In genomic region chr9:120516720-120517119, GRCm38 (mm10) we compare ENCODE assay signal across 24 mouse cellular contexts. TPM values are rescaled to one million over a fixed set of nuclear protein-coding genes. Genes with fewer than 3 reads are reported as not detected.
A peak's percentile ranks its signal among the peaks of the same experiment; 100 is the strongest.
DNase-seq lines count a peak whose midpoint lies in the region; ATAC-seq and TF ChIP-seq lines count a peak whose summit lies in the region.
"Had no signal": no experiment of that assay in that cellular context is flagged by ENCODE, and none has a peak within 500 bp of the region (broad histone marks: within the 10 kb centered on the region; RNA-seq: fewer than 3 reads in every experiment).

No protein-coding gene starts in this region.

- no peak overlapping the region for H3K27ac ChIP-seq in heart, embryonic 10.5 days
- H3K27ac ChIP-seq in layer of hippocampus, adult 2 months = no peak overlapping the region
- H3K27ac ChIP-seq: embryonic facial prominence, embryonic 12.5 days; forebrain, embryonic 12.5 days; hindbrain, embryonic 10.5 days; hindbrain, embryonic 14.5 days; intestine, embryonic 15.5 days had no signal

- H3K4me3 ChIP-seq in heart, embryonic 10.5 days = no peak overlapping the region
- H3K4me3 ChIP-seq in layer of hippocampus, adult 2 months = no peak overlapping the region
- H3K4me3 ChIP-seq: embryonic facial prominence, embryonic 12.5 days; forebrain, embryonic 12.5 days; hindbrain, embryonic 10.5 days; intestine, embryonic 15.5 days had no signal

- no peak for TF ChIP-seq CTCF in layer of hippocampus, adult 2 months (conservative IDR thresholded peaks at IDR 0.05)

- peak; percentile 22 for DNase-seq in heart, adult 8-10 months (ENCODE audit: low spot score)
- no peak for DNase-seq in heart, embryonic 10.5 days (ENCODE audit: low spot score)
- DNase-seq in kidney, postnatal 14 days = peak; percentile 20
- DNase-seq in kidney, postnatal 36 days = no peak
- peak; percentile 40 for DNase-seq in R1 (ENCODE audit: low read depth, low spot score)
- no peak for DNase-seq in layer of hippocampus, adult 2 months (ENCODE audit: low spot score in 2 of 2)
- DNase-seq in adrenal gland, adult 2 months = no peak
- DNase-seq: adrenal gland, adult 8-10 months; adrenal gland, postnatal 36 days; cerebellum, adult 2 months; cerebellum, postnatal 10 days; embryo, embryonic 11 days; gastrocnemius, postnatal 25 days; heart, postnatal 14 days had no signal

- H3K4me1 ChIP-seq in heart, embryonic 10.5 days = no peaks in the 10 kb centered on the region
- H3K4me1 ChIP-seq: embryonic facial prominence, embryonic 12.5 days; forebrain, embryonic 12.5 days; intestine, embryonic 15.5 days had no signal

- peak; percentile 27 to 39; a peak in 2 of 4 replicates for ATAC-seq in hematopoietic stem cell, adult 5-6 weeks (replicated peaks in 1 of 2; ENCODE audit: insufficient read depth in 1 of 2, low FRiP score in 2 of 2, low TSS enrichment in 1 of 2, low read depth in 1 of 2, poor library complexity in 2 of 2, severe bottlenecking in 2 of 2)
- ATAC-seq: forebrain, embryonic 16.5 days; intestine, embryonic 15.5 days; Patski had no signal

- no peaks in the 10 kb centered on the region for H3K27me3 ChIP-seq in heart, embryonic 10.5 days (ENCODE audit: insufficient read depth, poor library complexity, severe bottlenecking)
- H3K27me3 ChIP-seq: embryonic facial prominence, embryonic 12.5 days; forebrain, embryonic 12.5 days; intestine, embryonic 15.5 days; Patski had no signal

- H3K36me3 ChIP-seq in heart, embryonic 10.5 days = no peaks in the 10 kb centered on the region
- H3K36me3 ChIP-seq: embryonic facial prominence, embryonic 12.5 days; forebrain, embryonic 12.5 days; hindbrain, embryonic 10.5 days; intestine, embryonic 15.5 days had no signal

- no peaks in the 10 kb centered on the region for H3K9me3 ChIP-seq in heart, embryonic 10.5 days
- H3K9me3 ChIP-seq: embryonic facial prominence, embryonic 12.5 days; intestine, embryonic 15.5 days had no signal

- WGBS in heart, embryonic 10.5 days = 71% methylated on average over 8 of the region's 8 CpGs

RNA-seq across cellular contexts. Expression of gene Entpd3, which starts 22.9 kb away (rescaled TPM):
- not detected for total RNA-seq in heart, adult 8-10 months (2022)
- polyA plus RNA-seq in heart, embryonic 10.5 days (2016; fragmentation: Nextera tagmentation; extraction: Ambion mirVana) = 0.14 and 0.15 TPM in 2 replicates
- 0.75 TPM in 1 of 2 replicates, not detected in the other for total RNA-seq in hematopoietic stem cell, adult 5-6 weeks (2017)
- 1 to 10 TPM; 7.6 to 7.7 TPM for total RNA-seq in layer of hippocampus, adult 2 months (2021)
- 1 to 10 TPM in 1 of 2 experiments, under 1 TPM in 1; 0.66 to 2.9 TPM for total RNA-seq in adrenal gland, adult 2 months (2021)
- polyA plus RNA-seq in adrenal gland, adult 2 months (2012; rRNA removed) = 7.8 and 13.3 TPM in 2 replicates
- total RNA-seq: gastrocnemius, adult 18-20 months; gastrocnemius, postnatal 25 days had no signal
- polyA plus RNA-seq: heart, embryonic 14.5 days; Patski had no signal

RNA-seq across cellular contexts. Expression of gene Eif1b, which starts 24.7 kb away (rescaled TPM):
- total RNA-seq in heart, adult 8-10 months (2022) = 10 to 100 TPM; 61.1 to 80.7 (median 65.7) TPM
- 136 and 146 TPM in 2 replicates for polyA plus RNA-seq in heart, embryonic 10.5 days (2016; fragmentation: Nextera tagmentation; extraction: Ambion mirVana)
- total RNA-seq in hematopoietic stem cell, adult 5-6 weeks (2017) = 79.5 and 128 TPM in 2 replicates
- 100 to 1,000 TPM; 203 to 206 TPM for total RNA-seq in layer of hippocampus, adult 2 months (2021)
- 10 to 100 TPM; 55.4 to 59.7 TPM for total RNA-seq in adrenal gland, adult 2 months (2021)
- polyA plus RNA-seq in adrenal gland, adult 2 months (2012; rRNA removed) = 105 and 114 TPM in 2 replicates

RNA-seq across cellular contexts. Expression of gene Rpl14, which starts 54.5 kb away (rescaled TPM):
- 100 to 1,000 TPM; 266 to 316 (median 288) TPM for total RNA-seq in heart, adult 8-10 months (2022)
- 536 and 638 TPM in 2 replicates for polyA plus RNA-seq in heart, embryonic 10.5 days (2016; fragmentation: Nextera tagmentation; extraction: Ambion mirVana)
- total RNA-seq in hematopoietic stem cell, adult 5-6 weeks (2017) = 2,251 and 3,052 TPM in 2 replicates
- total RNA-seq in layer of hippocampus, adult 2 months (2021) = 100 to 1,000 TPM; 318 to 323 TPM
- 100 to 1,000 TPM; 480 to 551 TPM for total RNA-seq in adrenal gland, adult 2 months (2021)
- polyA plus RNA-seq in adrenal gland, adult 2 months (2012; rRNA removed) = 94.5 and 146 TPM in 2 replicates

Comparison
In these comparisons a context has a peak if more than half of its experiments do, and no peak if none do; other contexts are left out.
1. DNase-seq: peak in heart, adult 8-10 months (single experiment), kidney, postnatal 14 days (single experiment) and R1 (single experiment); none in heart, embryonic 10.5 days (single experiment), kidney, postnatal 36 days (0 of 2), layer of hippocampus, adult 2 months (0 of 2) and adrenal gland, adult 2 months (single experiment).